In genomic region chr10:67309483-67310138, GRCm38 (mm10) we compare ENCODE assay signal across 28 mouse cellular contexts. TPM values are rescaled to one million over a fixed set of nuclear protein-coding genes. Genes with fewer than 3 reads are reported as not detected.
DNase-seq lines count a peak whose midpoint lies in the region; ATAC-seq and TF ChIP-seq lines count a peak whose summit lies in the region.
"Had no signal": no experiment of that assay in that cellular context is flagged by ENCODE, and none has a peak within 500 bp of the region (broad histone marks: within the 10 kb centered on the region; RNA-seq: fewer than 3 reads in every experiment).

No protein-coding gene starts in this region.

- no peak for TF ChIP-seq EP300 in CH12.LX (IDR thresholded peaks at IDR 0.05; ENCODE audit: low read length)

- ATAC-seq in granulocyte monocyte progenitor cell, adult 5-6 weeks (replicated peaks; ENCODE audit: poor library complexity, severe bottlenecking): 0 out of 2 replicates have a peak, but pooled peaks have one; percentile 20
- ATAC-seq: activated CD4-positive, CD25-positive, alpha-beta regulatory T cell, adult 4 months; CD4-positive, CD25-positive, alpha-beta regulatory T cell, adult 4 months; forebrain, embryonic 13.5 days; forebrain, embryonic 16.5 days; hindbrain, embryonic 16.5 days; intestine, embryonic 15.5 days had no signal

- H3K79me2 ChIP-seq in liver, adult 2 months (ENCODE audit: control insufficient read depth, insufficient read depth, low read length): no peaks in the 10 kb centered on the region
- peaks cover 26% of the 10 kb centered on the region for H3K79me2 ChIP-seq in CH12.LX (replicated peaks; ENCODE audit: control insufficient read depth, extremely low read depth, insufficient read depth, poor library complexity, severe bottlenecking)

- TF ChIP-seq POLR2A in liver, adult 2 months (IDR thresholded peaks at IDR 0.05; ENCODE audit: extremely low read depth, insufficient read depth, low read length): no peak
- no peak for TF ChIP-seq POLR2A in CH12.LX (IDR thresholded peaks at IDR 0.05; ENCODE audit: low read depth, low read length)

- H3K27ac ChIP-seq in liver, adult 2 months (replicated peaks; ENCODE audit: insufficient read depth, low read depth, low read length): no peak overlapping the region
- H3K27ac ChIP-seq in CH12.LX (ENCODE audit: insufficient read depth, low read depth): no peak overlapping the region
- H3K27ac ChIP-seq: forebrain, embryonic 10.5 days; forebrain, embryonic 13.5 days; hindbrain, embryonic 10.5 days; hindbrain, embryonic 13.5 days; intestine, embryonic 15.5 days had no signal

- peak; percentile 79 for DNase-seq in liver, adult 2 months (ENCODE audit: extremely low read depth, low read depth, low spot score)
- DNase-seq in liver (no peak), CH12.LX (ENCODE audit: extremely low read depth) (no peak), NIH3T3 (ENCODE audit: low read depth) (peak; percentile 76)
- no peak for DNase-seq in kidney, postnatal 14 days
- no peak for DNase-seq in cerebellum, postnatal 4 days (ENCODE audit: low spot score in 2 of 2)
- no peak for DNase-seq in heart, postnatal 25 days (ENCODE audit: low spot score)
- DNase-seq: adrenal gland, adult 2 months; adrenal gland, postnatal 14 days; cerebellum, adult 11-12 months; cerebellum, adult 8-10 months; cerebellum, postnatal 10 days; cerebellum, postnatal 36 days; gastrocnemius, postnatal 10 days; gastrocnemius, postnatal 36 days; heart, adult 11 months; heart, postnatal 36 days had no signal

- no peak overlapping the region for H3K4me3 ChIP-seq in liver, adult 2 months (ENCODE audit: insufficient read depth, low read depth, low read length)
- H3K4me3 ChIP-seq in CH12.LX (replicated peaks in 1 of 3; ENCODE audit: low read depth in 2 of 3, low read length in 2 of 3, poor library complexity in 1 of 3): no peak overlapping the region
- H3K4me3 ChIP-seq: forebrain, embryonic 10.5 days; forebrain, embryonic 13.5 days; hindbrain, embryonic 10.5 days; hindbrain, embryonic 13.5 days; intestine, embryonic 15.5 days had no signal

- no peaks in the 10 kb centered on the region for H3K36me3 ChIP-seq in liver, adult 2 months (ENCODE audit: control insufficient read depth, insufficient read depth, low read length)
- peaks cover 55 to 81% of the 10 kb centered on the region in 2 experiments for H3K36me3 ChIP-seq in CH12.LX (replicated peaks in 1 of 2; ENCODE audit: control insufficient read depth in 1 of 2, insufficient read depth in 1 of 2, low read length in 1 of 2)
- H3K36me3 ChIP-seq: forebrain, embryonic 10.5 days; hindbrain, embryonic 10.5 days; hindbrain, embryonic 13.5 days; intestine, embryonic 15.5 days had no signal

- no peak for TF ChIP-seq CTCF in liver, adult 2 months (IDR thresholded peaks at IDR 0.05; ENCODE audit: low read depth, low read length)
- no peak for TF ChIP-seq CTCF in CH12.LX (conservative IDR thresholded peaks at IDR 0.05 in 1 of 2, IDR thresholded peaks at IDR 0.05 in 1 of 2; ENCODE audit: low read depth in 2 of 2, low read length in 2 of 2)

- H3K9me3 ChIP-seq in CH12.LX (replicated peaks; ENCODE audit: low read length): no peaks in the 10 kb centered on the region
- H3K9me3 ChIP-seq: forebrain, embryonic 10.5 days; forebrain, embryonic 13.5 days; hindbrain, embryonic 10.5 days; hindbrain, embryonic 13.5 days; intestine, embryonic 15.5 days had no signal

- H3K4me2 ChIP-seq in CH12.LX (ENCODE audit: insufficient read depth, low read depth, poor library complexity, severe bottlenecking): no peak overlapping the region
- H3K4me2 ChIP-seq: forebrain, embryonic 13.5 days; heart, embryonic 11.5 days; hindbrain, embryonic 13.5 days; intestine, embryonic 15.5 days had no signal

- no peak for TF ChIP-seq RAD21 in CH12.LX (IDR thresholded peaks at IDR 0.05; ENCODE audit: low read depth, low read length)

- in situ Hi-C loops in CH12.LX (cut with MboI; ENCODE audit: low pct_ligation_motif_present, low pct_unique_long_range_greater_than_20kb, low sequenced_read_pairs): loop anchor here (10.0 to 25.0 kb wide), 2 partner anchors 228 to 405 kb away; partner anchors contain the start of genes Ado and Egr2

- dilution Hi-C loops in CH12.LX (cut with MboI; ENCODE audit: extremely low pct_ligation_motif_present, extremely low pct_unique_long_range_greater_than_20kb, low sequenced_read_pairs): no loop called here

- no peak overlapping the region for H3K9ac ChIP-seq in liver, adult 2 months (ENCODE audit: low read depth, low read length)
- no peak overlapping the region for H3K9ac ChIP-seq in CH12.LX (ENCODE audit: insufficient read depth, low read depth)
- H3K9ac ChIP-seq: forebrain, embryonic 13.5 days; hindbrain, embryonic 13.5 days; intestine, embryonic 15.5 days had no signal

- intact Hi-C loops in heart, postnatal 25 days (cut with DNase I): loop anchor here (5.0 kb wide), 1 partner anchor 457 kb away; no protein-coding TSS in a partner anchor

- H3K27me3 ChIP-seq in liver, adult 2 months (ENCODE audit: control insufficient read depth, insufficient read depth, low read length): no peaks in the 10 kb centered on the region
- H3K27me3 ChIP-seq in CH12.LX (replicated peaks): no peaks in the 10 kb centered on the region
- H3K27me3 ChIP-seq: forebrain, embryonic 13.5 days; hindbrain, embryonic 13.5 days; intestine, embryonic 15.5 days had no signal

- H3K4me1 ChIP-seq in liver, adult 2 months (ENCODE audit: control insufficient read depth, insufficient read depth, low read length): peaks cover 2% of the 10 kb centered on the region
- peaks cover 10 to 23% of the 10 kb centered on the region in 2 experiments for H3K4me1 ChIP-seq in CH12.LX (ENCODE audit: control insufficient read depth in 1 of 2, insufficient read depth in 2 of 2)
- H3K4me1 ChIP-seq: forebrain, embryonic 10.5 days; forebrain, embryonic 13.5 days; hindbrain, embryonic 10.5 days; hindbrain, embryonic 13.5 days; intestine, embryonic 15.5 days had no signal

- 55% methylated on average over 7 of the region's 7 CpGs for WGBS in liver, adult 2 months

TF ChIP-seq in CH12.LX, 34 proteins besides CTCF, POLR2A, EP300 and RAD21:
- TF ChIP-seq ZC3H11A (IDR thresholded peaks at IDR 0.05; ENCODE audit: low read depth, low read length) (no peak), ZKSCAN1 (IDR thresholded peaks at IDR 0.05; ENCODE audit: borderline replicate concordance, low read depth, low read length) (peak; percentile 86)

RNA-seq across cellular contexts. Expression of gene Nrbf2, which starts 24.5 kb away (rescaled TPM):
- 10.8 and 13.6 TPM in 2 replicates for total RNA-seq in liver, adult 2 months (2014; rRNA removed)
- 10.3 and 11.3 TPM in 2 replicates for polyA plus RNA-seq in liver, adult 2 months (2012; rRNA removed)
- 17.8 and 18.8 TPM in 2 replicates for total RNA-seq in CH12.LX (2012; rRNA removed)
- 16.6 and 16.9 TPM in 2 replicates for total RNA-seq in CH12.LX (2014; rRNA removed)
- 28.9 and 33.0 TPM in 2 replicates for polyA plus RNA-seq in CH12.LX (2012; ENCODE audit: insufficient read length, low read depth)
- 22.8 and 32.9 TPM in 2 replicates for total RNA-seq in granulocyte monocyte progenitor cell, adult 5-6 weeks (2014; fragmentation: Nextera tagmentation)
- 19.4 and 19.6 TPM in 2 replicates for total RNA-seq in granulocyte monocyte progenitor cell, adult 5-6 weeks (2017)
- total RNA-seq in heart, postnatal 25 days (2021): 1 to 10 TPM; 6.9 to 8.6 TPM

Comparison
In these comparisons a context has a peak if more than half of its experiments do, and no peak if none do; other contexts are left out.
1. DNase-seq: peak in liver, adult 2 months (single experiment) and NIH3T3 (single experiment); none in liver (single experiment), CH12.LX (single experiment), kidney, postnatal 14 days (single experiment), cerebellum, postnatal 4 days (0 of 2) and heart, postnatal 25 days (single experiment).